Mouse (Mus musculus) heart, embryonic 10.5 days (tissue): ENCODE results near the gene Bcl2l15. TPM values are rescaled to one million over a fixed set of nuclear protein-coding genes. Genes with fewer than 3 reads are reported as not detected.
"Not testable (repeated sequence)": the region's sequence is repeated elsewhere in the genome, so short reads cannot be mapped to it uniquely, and the experiment has no call there.

Experiments used
- DNase-seq: peaks from one replicate; pipeline ENCODE4 v3.0.0-alpha.2; 2017; ENCODE audit warnings: low spot score
- H3K27ac ChIP-seq: fragments of 300-500 bp; sonication (generic); 2 replicates; pipeline ENCODE4 v1.5.1; 2016; ENCODE audit warnings: mild to moderate bottlenecking
- H3K27me3 ChIP-seq: fragments of 300-500 bp; sonication (generic); 2 replicates; pipeline ENCODE4 v1.6.1; 2016; ENCODE audit warnings: mild to moderate bottlenecking; ENCODE audit not compliant: poor library complexity, insufficient read depth, severe bottlenecking
- H3K36me3 ChIP-seq: fragments of 300-500 bp; sonication (generic); 2 replicates; pipeline ENCODE4 v1.6.1; 2016; ENCODE audit warnings: mild to moderate bottlenecking, moderate library complexity
- H3K4me1 ChIP-seq: fragments of 300-500 bp; sonication (generic); 2 replicates; pipeline ENCODE4 v1.6.1; 2016; ENCODE audit warnings: mild to moderate bottlenecking
- H3K4me3 ChIP-seq: fragments of 300-500 bp; sonication (generic); 2 replicates; pipeline ENCODE4 v1.5.1; 2016; ENCODE audit warnings: mild to moderate bottlenecking, moderate library complexity
- H3K9me3 ChIP-seq: fragments of 300-500 bp; sonication (generic); 2 replicates; pipeline ENCODE4 v1.6.1; 2016; ENCODE audit warnings: mild to moderate bottlenecking, moderate library complexity
- WGBS: fragments of 180-500 bp; shearing (Covaris S2); methylation state at CpG from one replicate; pipeline ENCODE4 v1.1.7; 2016; 5-methylcytosine and 5-hydroxymethylcytosine counted together
- polyA plus RNA-seq: library from polyadenylated mRNA; unstranded; fragments of >200 nt; fragmentation: Nextera tagmentation; extraction: Ambion mirVana; gene quantifications from 2 replicates; pipeline ENCODE4 v1.2.1, GENCODE M21; 2016

Gene Bcl2l15
- polyA plus RNA-seq, 1 experiment from 2014 or later, result 0.13 TPM

DNA sequence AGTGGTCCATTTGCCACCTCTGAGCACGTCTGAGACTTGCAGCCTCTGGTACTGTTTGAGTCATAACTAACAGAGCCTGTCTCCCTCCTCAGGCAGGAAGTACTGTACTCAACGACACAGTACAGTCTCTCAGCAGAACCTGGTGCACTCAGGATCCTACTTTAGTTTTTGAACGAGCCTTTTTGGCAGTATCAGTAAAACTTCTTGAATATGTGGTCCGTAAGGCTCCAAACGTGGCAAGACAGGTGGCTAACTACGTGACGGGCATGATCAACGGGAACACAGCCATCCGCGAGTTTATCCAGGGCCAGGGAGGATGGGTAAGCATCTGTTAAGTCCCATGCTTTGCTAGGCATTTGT lies 3.5 kb downstream of the Bcl2l15 start:
- H3K9me3 ChIP-seq, result no peaks in the 10 kb centered on the region
- no peak for DNase-seq
- no peaks in the 10 kb centered on the region for H3K27me3 ChIP-seq
- no peaks in the 10 kb centered on the region for H3K36me3 ChIP-seq
- H3K4me3 ChIP-seq, result no peak overlapping the region
- H3K27ac ChIP-seq, result no peak overlapping the region
- H3K4me1 ChIP-seq, result no peaks in the 10 kb centered on the region; the same call in 1 of the 2 replicates
- WGBS, result 79% methylated on average over 10 of the region's 10 CpGs

DNA sequence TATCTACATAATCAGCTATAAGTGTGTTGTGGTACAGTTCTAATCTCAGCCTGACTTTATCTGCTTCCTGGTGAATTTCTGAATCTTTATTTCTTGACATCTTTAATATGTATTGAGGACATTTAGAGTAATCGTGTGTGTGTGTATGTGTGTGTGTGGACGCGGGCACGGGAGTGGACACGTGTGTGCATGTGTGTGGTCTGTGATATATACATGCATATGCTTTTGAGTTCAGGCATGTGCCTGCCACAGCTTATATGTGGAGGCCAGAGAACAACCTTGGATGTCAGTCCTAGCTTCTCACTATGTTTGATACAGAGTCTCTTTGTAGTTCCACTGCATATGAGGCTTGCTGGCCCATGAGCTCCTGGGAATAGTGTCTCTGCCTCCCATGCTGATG lies 4.1 kb downstream of the Bcl2l15 start:
- Histone ChIP-seq H3K4me3 (no peak overlapping the region), H3K36me3 (no peaks in the 10 kb centered on the region), H3K9me3 (no peaks in the 10 kb centered on the region), H3K4me1 (no peaks in the 10 kb centered on the region; the same call in 1 of the 2 replicates), H3K27me3 (no peaks in the 10 kb centered on the region), H3K27ac (no peak overlapping the region)
- no peak for DNase-seq
- WGBS, result 92% methylated on average over 5 of the region's 5 CpGs

DNA sequence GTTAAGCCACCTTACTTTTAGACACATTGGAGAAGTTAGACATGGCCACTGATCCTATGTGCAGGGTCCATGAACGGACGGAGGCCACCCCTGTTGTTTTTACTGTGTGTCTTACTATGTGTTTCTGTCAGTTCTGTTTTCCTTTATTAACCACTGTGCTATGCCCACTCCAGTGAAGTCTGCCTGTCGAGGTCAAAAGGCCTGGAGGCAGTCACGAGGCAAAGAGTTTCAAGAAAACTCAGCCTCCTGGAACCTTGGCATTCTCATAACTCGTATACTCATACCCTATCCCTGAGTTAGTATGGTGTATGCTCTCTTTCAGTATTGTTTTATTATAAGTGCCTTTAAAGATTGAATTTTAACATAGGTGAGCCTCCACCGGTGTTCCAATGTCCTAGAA lies 7.3 kb downstream of the Bcl2l15 start:
- H3K4me3 ChIP-seq, result no peak overlapping the region
- no peak for DNase-seq
- no peak overlapping the region for H3K27ac ChIP-seq
- H3K9me3 ChIP-seq, result no peaks in the 10 kb centered on the region
- no peaks in the 10 kb centered on the region for H3K36me3 ChIP-seq
- 90% methylated on average over 6 of the region's 6 CpGs for WGBS
- no peaks in the 10 kb centered on the region for H3K27me3 ChIP-seq
- H3K4me1 ChIP-seq, result no peaks in the 10 kb centered on the region

DNA sequence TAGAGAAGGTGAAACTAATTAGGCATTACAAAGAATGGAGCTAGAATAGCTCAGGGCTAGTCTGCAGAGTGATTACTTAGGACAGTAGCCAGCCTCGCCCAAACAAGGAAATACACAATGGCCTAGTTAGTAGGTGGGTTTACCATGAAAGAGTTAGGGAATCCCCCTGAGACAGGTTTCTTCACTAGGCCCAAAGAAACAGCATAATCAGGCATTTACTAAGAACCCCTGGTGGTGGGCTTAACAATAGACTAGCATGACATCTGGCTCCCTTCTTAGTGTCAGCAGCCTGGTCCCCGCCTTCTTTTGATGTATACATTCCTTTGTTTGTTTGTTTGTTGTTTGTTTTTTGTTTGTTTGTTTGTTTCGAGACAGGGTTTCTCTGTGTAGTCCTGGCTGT lies 7.8 kb downstream of the Bcl2l15 start:
- H3K4me3 ChIP-seq, H3K27me3 ChIP-seq, H3K36me3 ChIP-seq, H3K27ac ChIP-seq, H3K9me3 ChIP-seq, H3K4me1 ChIP-seq, DNase-seq: not testable (repeated sequence)
- 86% methylated on average over 3 of the region's 3 CpGs for WGBS

DNA sequence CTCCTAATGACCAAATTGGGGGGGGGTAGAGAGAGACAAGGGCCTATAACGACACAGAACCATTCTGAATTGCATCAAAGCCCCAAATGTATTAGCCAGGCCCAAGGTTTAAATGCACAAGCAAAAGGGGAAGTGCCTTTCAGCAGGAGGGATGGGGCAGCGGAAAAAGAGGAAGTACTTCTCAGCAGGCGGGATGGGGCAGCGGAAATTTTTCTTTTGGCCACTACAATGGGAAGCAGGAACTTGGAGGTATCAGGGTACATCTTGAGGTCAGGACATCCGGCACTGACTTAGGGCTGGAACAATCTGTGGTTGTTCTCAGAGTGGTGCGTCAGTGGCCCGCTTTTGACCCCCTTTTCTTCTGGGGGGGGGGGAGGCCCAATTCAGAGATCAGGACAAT lies 8.5 kb downstream of the Bcl2l15 start:
- not testable (repeated sequence) for H3K9me3 ChIP-seq, H3K27ac ChIP-seq, H3K27me3 ChIP-seq, H3K4me1 ChIP-seq, H3K36me3 ChIP-seq, H3K4me3 ChIP-seq, DNase-seq
- 90% methylated on average over 7 of the region's 7 CpGs for WGBS

DNA sequence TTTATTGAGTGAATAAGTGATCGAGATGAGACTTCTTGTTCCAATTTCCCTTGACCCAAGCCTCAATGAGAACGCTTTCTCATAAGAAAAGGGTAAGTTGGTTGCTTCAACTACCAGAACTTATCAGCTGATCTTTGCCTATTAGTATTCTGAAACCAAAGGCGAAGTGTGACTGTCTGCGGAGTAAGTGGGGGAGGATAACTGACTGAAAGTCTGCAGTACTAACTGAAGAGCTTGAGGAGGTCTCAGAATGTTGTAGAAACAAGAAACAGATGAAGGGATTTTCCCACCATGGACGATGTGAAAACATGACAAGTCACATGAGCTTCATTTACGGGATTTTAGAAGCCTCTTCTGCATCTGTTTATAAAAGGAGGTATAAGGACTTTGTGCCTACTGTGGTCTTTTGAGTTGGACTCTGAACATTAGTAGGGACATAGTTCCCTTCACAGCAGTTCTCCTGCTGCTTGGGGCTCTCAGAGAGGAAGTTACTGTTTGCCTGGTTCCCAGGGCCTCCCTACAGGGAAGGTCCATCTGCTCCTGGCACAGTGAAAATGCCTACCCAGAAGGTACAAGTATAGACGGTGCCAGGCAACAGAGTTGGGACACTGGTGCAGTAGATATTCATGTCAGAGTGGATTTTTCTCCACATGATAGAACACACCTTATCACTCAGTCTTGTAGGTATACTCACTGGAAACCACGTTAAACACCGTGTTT lies 18.4 kb downstream of the Bcl2l15 start:
- Histone ChIP-seq H3K4me3 (no peak overlapping the region), H3K36me3 (no peaks in the 10 kb centered on the region), H3K4me1 (no peaks in the 10 kb centered on the region), H3K27ac (no peak overlapping the region), H3K27me3 (no peaks in the 10 kb centered on the region), H3K9me3 (no peaks in the 10 kb centered on the region)
- no peak for DNase-seq
- 68% methylated on average over 9 of the region's 9 CpGs for WGBS

DNA sequence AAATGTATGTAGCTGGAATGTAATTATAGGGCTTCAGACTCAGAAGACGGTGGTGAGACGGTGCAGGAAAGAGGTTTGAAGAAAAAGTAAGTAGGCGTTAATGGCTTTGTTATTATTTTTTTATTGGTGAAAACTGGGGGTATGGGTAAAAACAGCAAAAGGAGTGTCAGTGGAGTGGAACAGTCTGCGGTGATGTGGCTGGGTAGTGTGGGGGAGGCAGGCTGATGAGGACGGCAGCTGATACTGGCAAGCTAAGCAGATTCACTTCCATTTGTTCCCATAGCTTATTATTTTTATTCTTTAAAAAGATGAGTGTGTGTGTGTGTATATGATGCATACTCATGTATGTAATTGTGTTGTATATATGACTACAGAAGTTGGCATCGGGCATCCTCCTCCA lies 19.1 kb downstream of the Bcl2l15 start:
- no peak overlapping the region for H3K27ac ChIP-seq
- no peaks in the 10 kb centered on the region for H3K9me3 ChIP-seq
- H3K36me3 ChIP-seq, result no peaks in the 10 kb centered on the region
- WGBS, result 86% methylated on average over 6 of the region's 6 CpGs
- no peak overlapping the region for H3K4me3 ChIP-seq
- H3K4me1 ChIP-seq, result no peaks in the 10 kb centered on the region
- DNase-seq, result no peak
- H3K27me3 ChIP-seq, result no peaks in the 10 kb centered on the region

DNA sequence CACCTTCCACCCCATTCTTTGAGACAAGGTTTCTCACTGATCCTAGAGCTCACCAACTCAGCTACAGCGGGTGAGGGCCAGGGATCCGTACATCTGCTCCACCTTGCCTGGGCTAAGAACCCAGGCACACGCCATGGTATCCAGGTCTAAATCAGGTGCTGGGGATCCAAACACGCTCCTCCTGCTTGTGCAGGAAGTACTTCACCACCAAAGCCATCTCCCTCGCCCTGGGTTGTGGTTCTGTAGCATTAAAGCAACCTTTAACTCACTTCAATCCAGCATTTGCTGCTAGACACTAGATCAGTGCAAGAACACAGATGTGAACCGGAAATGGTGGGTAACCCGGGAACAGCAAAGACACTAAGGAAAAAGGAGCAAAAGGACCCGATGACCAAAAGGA lies 19.5 kb downstream of the Bcl2l15 start:
- Histone ChIP-seq H3K4me1 (no peaks in the 10 kb centered on the region), H3K36me3 (no peaks in the 10 kb centered on the region), H3K27ac (no peak overlapping the region), H3K27me3 (no peaks in the 10 kb centered on the region), H3K4me3 (no peak overlapping the region), H3K9me3 (no peaks in the 10 kb centered on the region)
- DNase-seq, result no peak
- WGBS, result 80% methylated on average over 8 of the region's 8 CpGs

DNA sequence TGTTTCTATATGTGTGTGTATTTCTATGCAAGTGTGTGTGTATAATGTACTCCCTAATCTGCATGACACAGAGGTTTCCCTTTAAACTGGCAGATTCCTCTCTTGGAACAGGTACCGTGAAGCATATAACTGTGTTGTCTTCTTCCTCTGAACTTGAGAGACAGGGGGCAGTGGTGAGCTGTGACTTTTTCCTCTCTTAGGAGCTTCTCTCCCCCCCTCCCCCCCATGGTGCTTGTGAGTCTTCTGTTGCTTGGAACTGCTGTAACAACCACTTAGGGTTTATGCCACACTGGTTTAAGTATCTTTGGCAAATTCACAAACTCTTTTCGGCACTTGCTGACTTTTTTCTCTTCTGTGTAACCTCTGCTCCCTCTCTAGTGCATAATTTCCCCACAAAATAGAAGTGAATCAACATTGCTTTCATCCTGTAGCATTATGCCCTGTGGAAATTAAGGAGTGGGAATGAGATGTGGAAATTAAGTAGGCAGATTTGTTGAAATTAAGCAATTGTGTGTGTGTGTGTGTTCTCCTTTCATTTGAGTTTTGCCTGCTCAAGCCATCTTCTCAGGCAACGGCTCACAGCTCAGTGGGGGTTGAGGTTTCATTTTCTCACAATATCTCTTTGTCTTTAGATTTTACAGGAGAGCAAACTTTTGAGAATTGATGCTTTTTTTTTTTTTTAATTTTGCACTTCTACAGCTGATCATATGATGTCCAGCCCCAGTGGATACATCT lies 20.3 kb downstream of the Bcl2l15 start:
- no peaks in the 10 kb centered on the region for H3K27me3 ChIP-seq
- WGBS, result 72% methylated on average over 3 of the region's 3 CpGs
- no peaks in the 10 kb centered on the region for H3K36me3 ChIP-seq
- H3K27ac ChIP-seq, result no peak overlapping the region
- H3K4me1 ChIP-seq, result no peaks in the 10 kb centered on the region
- no peak overlapping the region for H3K4me3 ChIP-seq
- no peak for DNase-seq
- H3K9me3 ChIP-seq, result no peaks in the 10 kb centered on the region

DNA sequence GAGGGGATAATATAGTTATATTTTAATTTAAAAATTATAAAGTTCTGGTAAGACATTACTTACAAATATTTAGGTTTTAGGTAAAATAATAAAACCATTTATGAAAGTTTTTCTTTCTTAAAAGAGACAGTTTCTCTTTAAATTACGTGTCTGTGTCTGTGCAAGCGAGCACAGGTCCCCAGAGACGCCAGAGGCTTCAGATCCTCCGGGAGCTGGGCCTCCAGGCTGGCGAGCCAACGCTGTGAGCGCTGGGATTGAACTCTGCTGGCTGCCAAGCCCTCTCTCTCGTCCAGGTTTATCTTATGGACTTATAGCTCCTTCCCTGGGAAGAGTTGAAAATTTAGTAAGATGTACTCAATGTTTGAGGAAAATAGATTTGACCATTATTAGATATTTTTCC lies 21.4 kb downstream of the Bcl2l15 start:
- Histone ChIP-seq H3K4me3 (no peak overlapping the region), H3K27me3 (no peaks in the 10 kb centered on the region), H3K27ac (no peak overlapping the region), H3K9me3 (no peaks in the 10 kb centered on the region), H3K36me3 (no peaks in the 10 kb centered on the region), H3K4me1 (no peaks in the 10 kb centered on the region)
- WGBS, result 58% methylated on average over 8 of the region's 8 CpGs
- no peak for DNase-seq

DNA sequence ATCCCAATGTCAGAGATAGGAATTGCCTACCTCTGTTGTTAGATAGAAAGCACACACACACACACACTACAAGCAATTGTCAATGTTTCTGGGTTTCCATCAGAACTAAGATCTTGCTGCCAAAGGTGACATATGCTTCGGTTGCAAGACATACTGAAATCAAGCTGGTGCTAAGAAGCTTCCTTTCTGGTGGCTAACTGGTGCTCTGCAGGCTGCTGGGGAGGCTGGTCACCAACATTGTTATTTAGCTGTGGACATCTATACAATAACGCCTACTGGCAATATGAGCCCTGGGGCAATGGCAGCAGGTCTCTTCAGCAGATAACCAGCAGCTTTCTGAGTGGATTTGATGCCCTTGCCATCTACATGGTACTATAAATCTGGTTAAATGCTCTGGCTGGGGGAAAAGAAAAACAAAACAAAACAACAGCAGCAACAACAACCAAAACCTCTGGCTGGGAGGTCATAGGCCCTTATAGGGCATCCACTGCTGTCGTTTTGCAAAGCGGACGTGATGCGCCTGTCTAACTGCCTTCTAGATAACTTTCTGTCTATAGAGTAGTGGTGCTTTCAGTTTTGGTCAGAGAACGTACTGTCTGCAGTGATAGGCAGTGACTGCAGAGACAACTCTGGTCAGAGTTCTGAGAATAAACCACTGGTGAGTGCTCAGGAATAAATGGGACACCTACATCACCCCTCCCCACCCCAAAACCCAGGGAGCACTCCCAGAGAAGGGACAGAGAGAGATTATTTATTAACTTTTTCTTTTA lies 24.8 kb downstream of the Bcl2l15 start:
- Histone ChIP-seq H3K4me3 (no peak overlapping the region), H3K4me1 (no peaks in the 10 kb centered on the region), H3K27ac (no peak overlapping the region), H3K36me3 (no peaks in the 10 kb centered on the region), H3K9me3 (no peaks in the 10 kb centered on the region), H3K27me3 (no peaks in the 10 kb centered on the region)
- no peak for DNase-seq
- 84% methylated on average over 7 of the region's 7 CpGs for WGBS

DNA sequence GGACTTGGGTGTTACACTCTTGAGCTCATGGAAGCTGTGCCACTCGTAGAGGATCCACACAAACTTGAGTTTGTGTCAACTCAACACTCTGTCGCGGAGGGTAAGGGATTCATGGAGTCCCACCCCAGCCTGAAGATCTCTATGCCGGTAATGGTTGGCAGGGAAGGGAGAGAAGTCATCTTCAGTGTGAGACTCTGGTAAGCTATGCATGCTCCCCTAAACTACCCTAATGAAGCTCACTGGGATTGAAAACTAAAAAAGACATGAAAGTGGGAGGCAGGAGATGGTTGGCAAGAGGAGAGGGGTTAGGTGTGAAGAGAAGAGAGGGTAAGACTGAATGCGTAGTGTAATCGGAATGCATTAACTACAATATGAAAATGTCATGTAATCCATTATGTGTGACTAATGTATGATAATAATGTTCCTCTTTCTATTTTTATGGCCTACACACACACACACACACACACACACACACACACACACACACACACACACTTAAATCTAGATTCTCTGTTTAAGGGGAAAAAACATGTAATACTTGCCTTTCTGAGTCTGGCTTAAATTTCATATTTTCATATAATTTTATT lies 25.7 kb downstream of the Bcl2l15 start:
- 85% methylated on average over 6 of the region's 6 CpGs for WGBS

More for the DNA sequence above, 25.7 kb downstream of the Bcl2l15 start:
- H3K36me3 ChIP-seq, result no peaks in the 10 kb centered on the region
- H3K4me1 ChIP-seq, result no peaks in the 10 kb centered on the region
- H3K9me3 ChIP-seq, result no peaks in the 10 kb centered on the region
- no peaks in the 10 kb centered on the region for H3K27me3 ChIP-seq
- no peak for DNase-seq
- no peak overlapping the region for H3K27ac ChIP-seq
- no peak overlapping the region for H3K4me3 ChIP-seq
